In genomic region chr6:3183819-3184199, GRCm38 (mm10) we compare ENCODE assay signal across 7 mouse cellular contexts.
DNase-seq lines count a peak whose midpoint lies in the region; ATAC-seq and TF ChIP-seq lines count a peak whose summit lies in the region.

No protein-coding gene starts in this region.

- peak; percentile 17; the same call in 1 of the 2 replicates for TF ChIP-seq CTCF in testis, adult 2 months (IDR thresholded peaks at IDR 0.05; ENCODE audit: control insufficient read depth, insufficient read depth, insufficient replicate concordance, low read depth, low read length)

- no peak overlapping the region for H3K4me2 ChIP-seq in lung, embryonic 15.5 days

- ATAC-seq in inflammation-experienced regulatory T-cells, adult 6 months: peak; percentile 60
- 0 out of 2 replicates have a peak, but pooled peaks have one; percentile 3 for ATAC-seq in lung, embryonic 15.5 days (ENCODE audit: borderline replicate concordance, extremely low read depth, low FRiP score, low TSS enrichment)

- 34% methylated on average over 5 of the region's 5 CpGs for WGBS in lung, embryonic 15.5 days

- H3K4me3 ChIP-seq in lung, embryonic 15.5 days: no peak overlapping the region
- peak overlapping the region; percentile 81; the same call in 1 of the 2 replicates for H3K4me3 ChIP-seq in testis, adult 2 months (ENCODE audit: control insufficient read depth, low read depth, low read length)

- no peaks in the 10 kb centered on the region for H3K27me3 ChIP-seq in lung, embryonic 15.5 days
- no peaks in the 10 kb centered on the region for H3K27me3 ChIP-seq in testis, adult 2 months (ENCODE audit: control insufficient read depth, insufficient read depth, low read length)

- H3K36me3 ChIP-seq in lung, embryonic 15.5 days: no peaks in the 10 kb centered on the region
- no peaks in the 10 kb centered on the region for H3K36me3 ChIP-seq in testis, adult 2 months (ENCODE audit: control insufficient read depth, insufficient read depth, low read length)

- peaks cover 8% of the 10 kb centered on the region for H3K9me3 ChIP-seq in lung, embryonic 15.5 days

- no peaks in the 10 kb centered on the region for H3K4me1 ChIP-seq in lung, embryonic 15.5 days
- H3K4me1 ChIP-seq in testis, adult 2 months (ENCODE audit: control insufficient read depth, insufficient read depth, low read length): peaks cover 14% of the 10 kb centered on the region

- H3K9ac ChIP-seq in lung, embryonic 15.5 days: no peak overlapping the region

- H3K27ac ChIP-seq in lung, embryonic 15.5 days: no peak overlapping the region
- H3K27ac ChIP-seq in testis, adult 2 months (ENCODE audit: control insufficient read depth, insufficient read depth, low read depth, low read length): peak overlapping the region; percentile 12; the same call in 1 of the 2 replicates

- TF ChIP-seq POLR2A in testis, adult 2 months (IDR thresholded peaks at IDR 0.05; ENCODE audit: control insufficient read depth, low read depth, low read length): no peak

- DNase-seq in right cerebral cortex, postnatal 10 days (ENCODE audit: low spot score in 2 of 2): peak; percentile 24 to 46
- no peak for DNase-seq in right cerebral cortex, adult 18-20 months
- peak; percentile 74 to 95 for DNase-seq in adrenal gland, adult (ENCODE audit: inconsistent age in 2 of 2, low spot score in 1 of 2)
- DNase-seq in embryo, embryonic 10 days (ENCODE audit: low spot score): peak; percentile 36
